Mouse (Mus musculus): Measurements from ENCODE around the gene Emc1.
A peak's percentile ranks its signal among the peaks of the same experiment; 100 is the strongest.
"Not testable (repeated sequence)": the region's sequence is repeated elsewhere in the genome, so short reads cannot be mapped to it uniquely, and the experiment has no call there.

Gene Emc1

DNA sequence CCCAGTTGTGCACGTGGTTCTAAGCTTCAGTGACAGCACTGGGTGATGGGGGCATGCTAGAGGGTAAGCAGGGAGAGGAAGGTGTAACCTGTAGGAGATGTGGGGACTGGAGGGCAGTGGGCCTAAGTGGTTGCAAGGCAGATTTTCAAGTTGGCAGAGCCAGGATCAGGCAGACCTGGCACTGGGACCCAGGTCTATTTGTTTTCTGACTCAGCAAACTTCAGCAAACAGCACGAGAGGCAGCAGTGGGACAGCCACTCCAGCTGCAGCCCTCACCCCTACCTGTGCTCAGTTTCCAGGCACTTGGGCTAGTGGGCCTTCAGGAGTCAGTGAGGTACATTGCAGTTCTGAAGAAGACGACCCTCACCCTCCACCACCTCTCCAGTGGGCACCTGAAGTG, 4.8 kb downstream of the Emc1 start:
- no peak for DNase-seq (ENCODE audit: low spot score in 2 of 2)

DNA sequence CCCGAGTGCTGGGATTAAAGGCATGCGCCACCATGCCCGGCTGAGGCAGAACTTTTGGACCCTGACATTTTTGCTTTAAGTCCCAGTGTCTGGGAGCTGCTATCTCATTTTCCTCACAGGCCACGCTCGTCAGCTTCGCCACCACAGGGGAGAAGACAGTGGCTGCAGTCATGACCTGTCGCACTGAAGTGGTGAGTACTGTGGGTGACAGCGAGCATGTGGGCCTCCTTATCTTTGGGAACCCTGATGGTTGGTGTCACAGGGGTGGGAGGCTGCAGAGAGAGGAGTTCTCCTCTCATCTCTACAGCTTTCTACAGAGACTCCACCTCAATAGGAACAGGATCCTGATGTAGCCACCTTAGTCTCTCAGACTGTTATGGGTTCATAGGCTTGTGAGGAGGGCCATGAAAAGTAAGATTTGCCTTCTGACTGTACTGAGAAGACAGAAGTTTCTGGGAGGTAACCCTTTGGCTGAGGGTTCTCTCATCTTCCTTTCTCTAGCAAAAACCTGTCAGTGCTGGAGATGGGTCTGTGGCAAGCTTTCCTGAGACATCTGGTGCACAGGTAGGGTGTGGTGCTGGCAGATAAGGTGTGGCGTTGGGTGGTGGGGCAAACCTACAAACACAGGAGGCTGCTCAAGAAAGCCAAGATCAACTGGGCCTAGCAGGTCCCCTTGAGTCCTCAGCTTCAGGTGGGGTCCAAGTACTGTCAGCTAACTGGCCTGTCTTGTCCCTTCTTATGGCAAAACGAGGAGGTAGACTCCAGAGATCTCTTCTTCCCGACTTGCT, 8.6 kb downstream of the Emc1 start:
- no peak for DNase-seq (ENCODE audit: low spot score in 2 of 2)

DNA sequence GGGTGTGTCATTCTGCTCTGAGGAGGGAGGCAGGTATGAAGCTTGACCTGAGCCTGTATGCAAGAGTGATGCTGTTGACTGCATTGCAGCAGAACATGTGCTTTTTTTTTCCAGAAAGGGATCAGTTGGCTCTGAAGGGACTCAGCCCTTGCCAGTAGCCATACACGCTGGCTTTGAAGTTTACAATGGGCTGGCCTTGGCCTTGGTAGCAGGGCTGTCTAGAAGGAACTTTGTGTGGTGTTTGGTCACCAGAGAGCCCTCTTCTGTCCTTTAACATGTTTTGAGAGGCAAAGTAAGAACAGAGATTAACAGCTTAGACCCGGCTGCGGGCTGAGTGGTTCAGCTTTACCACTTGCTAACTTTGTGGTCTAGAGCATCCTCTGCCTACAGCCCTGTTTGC, 14.9 kb downstream of the Emc1 start:
- DNase-seq (ENCODE audit: low spot score in 2 of 2), result no peak

DNA sequence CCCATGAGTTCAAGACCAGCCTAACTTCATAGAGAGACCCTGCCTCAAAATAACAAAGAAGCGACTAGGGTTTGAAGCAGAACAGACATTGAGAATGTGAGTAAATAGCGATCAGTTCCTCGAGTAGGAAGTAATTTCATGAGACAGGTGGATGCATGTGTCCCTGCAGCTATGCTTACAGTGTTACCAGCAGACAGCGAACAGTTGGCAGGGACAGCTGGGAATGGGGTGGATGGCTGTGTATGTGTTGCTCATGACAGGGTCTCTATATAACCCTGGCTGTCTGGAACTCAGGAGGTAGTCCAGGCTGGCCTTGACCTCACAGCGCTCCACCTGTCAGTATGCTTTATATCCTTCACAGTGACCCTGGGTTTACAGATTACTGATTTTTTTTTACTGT, 15.7 kb downstream of the Emc1 start:
- no peak for DNase-seq (ENCODE audit: low spot score in 2 of 2)

DNA sequence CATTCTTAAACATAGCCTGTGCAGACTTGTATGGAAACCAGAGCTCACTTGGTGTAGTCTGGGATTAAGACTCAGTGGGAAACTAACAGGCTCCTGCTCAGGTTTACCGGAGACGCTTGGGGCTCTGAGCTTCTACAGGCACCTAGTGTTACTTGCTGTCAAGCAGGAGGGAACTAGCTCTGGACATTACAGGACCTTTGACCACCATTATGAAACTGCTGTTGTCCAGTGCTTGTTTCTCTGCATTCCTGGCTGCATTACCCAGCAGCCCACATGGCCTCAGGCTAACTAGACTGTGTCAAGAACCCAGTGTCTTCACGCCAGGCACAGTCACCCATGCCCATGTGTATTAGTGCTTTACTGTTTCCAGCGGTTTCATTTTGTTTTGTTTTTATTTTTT, 20.7 kb downstream of the Emc1 start:
- DNase-seq (ENCODE audit: low spot score in 2 of 2), result no peak

DNA sequence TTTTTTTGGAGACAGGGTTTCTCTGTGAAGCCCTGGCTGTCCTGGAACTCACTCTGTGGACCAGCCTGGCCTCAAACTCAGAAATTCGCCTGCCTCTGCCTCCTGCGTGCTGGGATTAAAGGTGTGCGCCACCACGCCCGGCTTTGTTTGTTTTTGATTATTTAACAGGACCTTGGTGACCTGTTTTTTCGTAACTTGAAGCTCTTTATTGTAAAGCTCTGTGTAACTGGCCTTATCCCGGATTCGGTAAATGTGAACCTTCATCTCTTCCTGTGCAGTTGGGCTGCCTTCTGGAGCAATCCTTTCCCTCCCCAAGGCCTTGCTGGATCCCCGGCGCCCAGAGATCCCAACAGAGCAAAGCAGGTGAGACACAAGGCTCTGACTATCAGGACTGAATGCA, 21.1 kb downstream of the Emc1 start:
- DNase-seq (ENCODE audit: low spot score in 2 of 2), result no peak

DNA sequence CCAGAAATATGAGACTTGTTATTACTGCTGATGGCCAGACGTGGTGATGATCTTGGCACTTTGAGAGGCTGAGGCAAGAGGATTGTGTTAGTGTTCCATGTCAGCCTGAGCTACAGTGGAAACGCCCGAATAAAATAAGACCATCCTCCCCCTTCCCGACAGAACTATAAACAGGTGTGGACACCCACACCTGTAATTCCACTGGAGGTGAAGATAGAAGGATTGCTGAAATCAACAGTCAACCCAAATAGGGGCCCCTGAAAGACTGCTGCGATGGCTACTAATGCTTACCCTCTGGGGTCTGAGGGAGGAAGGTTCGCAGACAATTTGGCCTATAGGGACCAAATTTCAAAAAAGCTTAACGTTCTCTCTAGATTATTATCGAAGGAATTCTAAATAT, 27.3 kb downstream of the Emc1 start:
- DNase-seq (ENCODE audit: low spot score in 2 of 2), result no peak

DNA sequence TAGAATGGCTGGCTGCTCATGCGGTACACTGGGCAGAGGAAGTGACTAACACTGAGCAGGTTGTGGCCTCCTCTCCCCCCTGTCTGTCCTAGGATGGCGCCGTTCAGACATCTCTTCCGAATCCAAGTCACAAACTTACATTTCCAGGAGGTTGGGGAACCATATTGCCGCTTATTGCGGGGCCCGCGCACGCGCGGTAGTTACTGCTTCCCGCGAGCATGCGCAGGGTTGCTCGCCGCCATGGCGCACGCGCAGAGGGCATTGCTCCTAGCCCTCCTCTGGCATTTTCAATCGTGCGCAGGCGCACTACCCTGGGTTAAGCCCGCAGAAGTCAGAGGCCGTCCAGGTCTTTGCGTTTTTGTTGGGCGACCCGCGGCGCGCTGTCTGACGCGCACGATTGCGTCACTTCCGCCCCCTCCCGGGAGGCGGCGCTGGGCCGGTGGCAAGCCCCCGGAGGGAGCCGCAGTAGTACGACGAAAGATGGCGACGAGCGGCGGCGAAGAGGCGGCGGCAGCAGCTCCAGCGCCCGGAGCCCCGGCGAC, 27.9 kb downstream of the Emc1 start:
- DNase-seq (ENCODE audit: low spot score in 2 of 2), result peak; percentile 100

DNA sequence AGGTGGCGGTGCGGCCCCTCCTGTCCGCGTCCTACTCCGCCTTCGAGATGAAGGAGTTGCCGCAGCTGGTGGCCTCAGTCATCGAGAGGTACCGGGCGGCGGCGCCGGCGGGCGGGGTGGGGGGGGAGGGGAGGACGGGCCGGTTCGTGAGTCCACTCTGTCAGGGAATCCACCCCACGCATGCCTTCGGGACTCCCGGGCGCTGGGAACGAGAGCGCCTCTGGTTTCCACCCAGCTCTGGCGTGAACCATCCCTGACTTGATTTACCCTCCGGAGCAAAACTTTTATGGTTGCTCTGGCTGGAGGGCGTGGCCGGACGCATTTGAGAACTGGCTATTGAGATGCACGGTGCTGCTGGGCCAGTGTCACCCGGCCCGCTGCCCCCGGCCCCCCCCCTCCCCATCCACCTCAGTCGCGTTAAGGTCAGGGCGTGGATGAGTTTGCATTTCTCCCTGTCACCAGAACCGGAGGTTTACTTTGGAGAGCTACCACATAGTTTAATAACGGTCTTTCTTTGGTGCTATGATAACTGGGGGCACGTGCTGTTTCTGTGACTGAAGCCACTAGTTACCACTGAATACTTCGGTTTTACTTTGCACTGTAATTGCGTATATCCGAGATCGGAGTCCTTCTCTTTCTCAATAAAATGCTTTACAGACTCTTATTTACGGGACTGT, 28.5 kb downstream of the Emc1 start:
- DNase-seq (ENCODE audit: low spot score in 2 of 2), result no peak

DNA sequence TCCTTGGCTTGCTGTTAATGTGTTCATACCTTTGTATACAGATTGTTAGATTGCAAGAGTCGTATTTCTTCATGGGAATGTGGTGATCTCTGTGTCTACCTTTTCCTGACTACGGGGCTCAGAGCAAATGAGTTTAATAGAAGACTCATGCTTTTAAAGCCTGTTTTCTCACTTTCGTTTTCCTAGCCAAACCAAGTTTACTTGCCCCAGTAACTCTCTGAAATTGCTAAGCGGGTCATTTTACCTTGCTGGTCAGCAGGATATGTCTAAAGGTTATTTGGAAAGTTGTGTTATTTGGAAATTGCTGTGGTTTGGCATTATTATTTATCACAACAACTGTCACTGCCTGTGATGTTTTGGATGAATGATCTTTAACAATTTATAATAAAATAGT, 29.1 kb downstream of the Emc1 start:
- DNase-seq (ENCODE audit: low spot score in 2 of 2), result no peak

DNA sequence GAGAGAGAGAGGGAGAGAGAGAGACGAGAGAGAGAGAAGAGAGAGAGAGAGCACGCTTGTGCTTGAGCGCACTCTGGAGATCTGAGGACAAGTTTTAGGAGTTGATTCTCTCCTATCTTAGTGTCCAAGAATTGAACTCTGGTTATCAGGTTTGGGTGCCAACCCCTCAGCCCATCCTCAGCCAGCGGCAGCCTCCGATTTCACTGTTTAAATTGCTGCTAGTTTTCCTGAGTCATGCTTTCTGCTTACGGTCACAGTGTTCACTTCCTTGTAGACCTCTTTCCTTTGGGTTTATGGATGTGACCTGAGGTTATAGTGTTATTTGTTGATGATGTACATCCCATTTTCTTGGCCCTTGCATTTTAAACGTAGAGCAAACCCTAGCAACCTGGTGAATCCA, 29.8 kb downstream of the Emc1 start:
- no peak for DNase-seq (ENCODE audit: low spot score in 2 of 2)

DNA sequence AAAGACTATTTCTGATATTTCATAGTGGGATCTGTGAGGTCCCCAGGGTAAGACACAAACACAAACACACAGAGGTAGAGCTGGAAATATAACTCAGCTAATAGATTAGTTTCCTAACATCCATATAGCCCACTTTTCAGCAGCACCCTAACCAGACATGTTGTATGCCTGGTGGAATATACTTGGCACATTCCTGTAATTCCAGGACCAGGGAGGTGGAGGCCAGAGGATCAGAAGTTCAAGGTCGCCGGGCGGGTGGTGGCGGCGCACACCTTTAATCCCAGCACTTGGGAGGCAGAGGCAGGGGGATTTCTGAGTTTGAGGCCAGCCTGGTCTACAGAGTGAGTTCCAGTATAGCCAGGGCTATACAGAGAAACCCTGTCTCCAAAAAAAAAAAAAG, 33.5 kb downstream of the Emc1 start:
- DNase-seq (ENCODE audit: low spot score in 2 of 2), result not testable (repeated sequence)

DNA sequence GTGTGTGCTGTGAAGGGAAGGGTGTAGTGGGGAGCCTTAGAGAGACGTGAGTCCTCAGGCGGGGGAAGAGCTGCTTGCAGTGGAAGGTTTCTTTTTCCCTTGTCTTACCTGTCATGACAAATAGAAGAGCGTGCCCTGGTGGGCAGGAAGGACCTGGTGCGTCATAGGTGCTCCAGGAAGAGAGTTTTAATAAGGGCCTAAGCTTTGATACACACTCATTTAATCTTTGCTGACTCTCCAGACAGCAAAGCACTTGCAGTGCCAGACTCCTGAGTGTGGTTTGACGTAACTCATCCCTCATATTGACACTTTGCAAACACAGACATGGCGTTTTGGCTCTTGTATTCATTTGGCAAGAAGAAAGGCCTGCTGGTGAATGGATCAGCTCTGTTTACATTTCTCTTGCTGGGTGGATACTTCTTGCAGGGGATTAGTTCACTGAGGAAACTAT, 34.5 kb downstream of the Emc1 start:
- DNase-seq (ENCODE audit: low spot score in 2 of 2), result peak; percentile 22 to 38

DNA sequence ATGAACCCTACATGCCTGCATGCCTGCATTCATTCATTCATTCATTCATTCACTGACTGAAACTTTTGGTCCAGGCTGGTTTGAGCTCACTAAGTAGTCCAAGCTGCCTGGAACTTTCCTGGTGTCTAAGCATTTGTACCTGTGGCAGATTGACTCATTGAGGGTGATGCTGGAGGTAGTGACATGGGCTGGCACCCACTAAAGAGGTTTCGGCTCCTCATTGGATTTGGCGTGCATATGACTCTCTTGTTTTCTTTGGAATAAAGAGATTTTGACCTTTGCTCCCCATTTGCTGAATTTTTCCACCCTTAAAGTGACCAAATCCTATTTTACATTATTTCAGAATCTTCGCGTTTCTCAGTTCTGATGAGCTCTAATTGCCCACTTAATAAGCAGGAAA, 37.2 kb downstream of the Emc1 start:
- no peak for DNase-seq (ENCODE audit: low spot score in 2 of 2)

DNA sequence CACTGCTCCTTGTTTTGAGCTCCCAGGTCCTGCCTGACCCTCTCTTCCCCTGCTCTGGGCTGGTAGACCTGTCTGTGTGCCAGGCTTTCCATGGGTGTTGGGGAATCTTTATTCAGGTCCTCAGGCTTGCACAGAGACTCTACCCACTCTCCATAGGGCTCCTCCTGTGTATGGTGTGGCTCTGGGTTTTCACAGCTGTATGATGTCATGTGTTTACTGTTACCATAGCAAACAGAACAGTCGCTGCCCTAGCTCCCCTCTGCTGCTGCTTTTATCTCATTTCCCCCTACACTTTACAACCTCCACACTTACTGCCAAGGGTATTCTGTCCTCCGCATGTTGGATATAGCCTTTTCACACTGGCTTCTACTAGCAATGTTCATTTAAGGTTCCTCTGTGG, 43.0 kb downstream of the Emc1 start:
- no peak for DNase-seq (ENCODE audit: low spot score in 2 of 2)

DNA sequence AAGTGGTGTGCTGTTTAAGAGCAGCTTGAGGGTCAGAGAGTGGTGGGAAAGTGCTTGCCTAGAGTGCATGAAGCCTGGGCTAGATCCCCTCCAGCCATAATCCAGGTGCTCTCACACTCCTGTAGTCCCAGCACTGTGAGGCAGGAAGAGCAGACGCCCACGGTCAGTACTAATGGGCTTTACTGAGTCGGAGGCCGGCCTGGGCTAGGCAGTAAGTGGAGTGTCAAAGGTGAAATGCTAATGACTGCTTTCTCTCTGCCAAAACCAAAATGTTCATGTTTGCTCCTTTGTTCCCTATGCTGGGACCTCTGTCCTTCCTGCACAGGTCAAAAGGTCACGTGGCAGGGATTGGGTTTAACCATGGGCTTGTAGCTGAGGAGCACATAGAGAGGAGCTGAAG, 48.1 kb downstream of the Emc1 start:
- no peak for DNase-seq (ENCODE audit: low spot score in 2 of 2)

DNA sequence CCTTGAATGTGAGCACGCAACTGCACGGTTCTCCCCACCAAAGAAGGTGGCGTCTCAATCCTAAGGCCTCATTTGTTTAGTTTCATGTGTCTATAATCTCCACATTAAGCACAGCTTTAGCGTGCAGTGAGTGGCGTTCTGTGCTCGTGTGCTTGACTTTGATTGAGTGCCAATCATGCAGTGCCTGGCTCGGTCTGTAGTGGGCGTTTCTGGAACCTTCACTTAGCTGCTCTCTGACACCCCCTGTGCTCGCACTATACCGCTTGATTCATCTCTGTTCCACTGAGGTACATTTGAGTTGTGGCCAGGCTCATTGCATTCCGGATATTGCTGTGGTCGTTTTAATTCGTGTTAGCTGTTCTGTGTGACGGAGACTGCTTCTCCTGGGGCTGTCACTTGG, 50.8 kb downstream of the Emc1 start:
- no peak for DNase-seq (ENCODE audit: low spot score in 2 of 2)

DNA sequence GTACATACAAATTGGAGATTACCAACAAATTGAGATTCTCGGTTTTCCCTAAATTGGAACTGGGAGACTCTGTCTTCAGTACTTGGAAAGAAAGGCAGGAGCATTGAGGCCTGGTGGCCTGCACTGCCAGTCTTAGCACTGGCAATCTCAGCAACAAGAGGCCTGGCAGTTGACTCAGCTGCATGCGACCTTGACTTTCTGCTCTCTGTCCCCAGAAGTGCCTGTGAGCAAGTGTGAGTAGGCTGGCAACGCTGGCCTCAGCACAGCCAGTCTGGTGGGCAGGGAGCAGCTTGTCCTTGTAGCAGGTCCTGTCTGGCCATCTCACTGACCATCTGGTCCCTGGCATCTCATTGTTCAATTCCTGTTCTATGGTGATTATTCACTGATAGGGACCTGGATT, 59.0 kb downstream of the Emc1 start:
- DNase-seq (ENCODE audit: low spot score in 2 of 2), result peak; percentile 31 to 37

DNA sequence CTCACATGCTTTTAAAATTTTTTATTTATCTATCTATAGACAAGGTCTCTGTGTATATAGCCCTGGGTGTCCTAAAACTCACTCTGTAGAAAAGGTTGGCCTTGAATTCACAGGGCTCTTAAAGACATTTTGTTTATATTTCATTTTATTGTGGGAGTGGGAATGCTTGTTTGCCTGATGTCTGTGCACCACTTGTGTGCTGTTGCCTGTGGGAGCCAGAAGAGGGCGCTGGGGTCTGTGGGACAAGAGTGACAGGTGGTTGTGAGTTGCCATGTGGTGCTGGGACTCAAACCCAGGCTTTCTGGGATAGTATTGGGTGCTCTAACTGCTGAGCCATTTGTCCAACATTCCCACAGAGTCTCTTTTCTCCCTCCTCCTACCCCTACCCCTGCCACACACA, 65.5 kb downstream of the Emc1 start:
- no peak for DNase-seq (ENCODE audit: low spot score in 2 of 2)

DNA sequence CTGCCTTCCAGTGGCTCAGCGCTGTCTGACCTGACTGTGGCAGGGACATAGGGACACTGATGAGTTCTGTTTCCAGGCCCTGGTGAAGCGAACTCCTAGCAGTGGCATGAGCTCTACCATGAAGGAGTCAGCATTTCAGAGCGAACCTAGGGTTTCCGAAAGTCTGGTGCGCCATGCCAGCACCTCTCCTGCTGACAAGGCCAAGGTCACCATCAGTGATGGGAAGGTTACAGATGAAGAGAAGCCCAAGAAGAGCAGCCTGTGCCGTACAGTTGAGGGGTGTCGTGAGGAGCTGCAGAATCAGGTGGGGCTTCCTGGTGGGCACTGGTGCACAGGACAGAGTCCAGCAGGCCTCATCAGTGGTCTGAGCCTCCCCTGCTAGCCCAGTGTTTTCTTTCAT, 69.2 kb downstream of the Emc1 start:
- DNase-seq (ENCODE audit: low spot score in 2 of 2), result no peak

DNA sequence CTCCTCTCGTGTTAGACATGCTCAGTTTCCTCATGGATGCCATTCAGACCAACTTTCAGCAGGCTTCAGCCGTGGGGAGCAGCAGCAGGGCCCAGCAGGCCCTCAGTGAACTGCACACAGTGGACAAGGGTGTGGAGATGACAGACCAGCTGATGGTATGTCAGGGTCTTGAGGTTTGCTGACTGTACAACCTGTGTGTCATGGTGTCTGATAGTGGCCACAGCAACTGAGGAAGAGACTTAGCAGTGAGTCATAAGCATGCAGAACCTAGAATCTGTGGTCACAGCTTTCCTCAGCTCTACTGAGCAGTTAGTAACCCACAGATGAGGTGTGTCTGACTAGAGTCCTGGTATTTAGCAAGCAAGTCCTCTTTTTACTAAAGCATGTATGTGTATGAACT, 70.0 kb downstream of the Emc1 start:
- DNase-seq (ENCODE audit: low spot score in 2 of 2), result no peak

DNA sequence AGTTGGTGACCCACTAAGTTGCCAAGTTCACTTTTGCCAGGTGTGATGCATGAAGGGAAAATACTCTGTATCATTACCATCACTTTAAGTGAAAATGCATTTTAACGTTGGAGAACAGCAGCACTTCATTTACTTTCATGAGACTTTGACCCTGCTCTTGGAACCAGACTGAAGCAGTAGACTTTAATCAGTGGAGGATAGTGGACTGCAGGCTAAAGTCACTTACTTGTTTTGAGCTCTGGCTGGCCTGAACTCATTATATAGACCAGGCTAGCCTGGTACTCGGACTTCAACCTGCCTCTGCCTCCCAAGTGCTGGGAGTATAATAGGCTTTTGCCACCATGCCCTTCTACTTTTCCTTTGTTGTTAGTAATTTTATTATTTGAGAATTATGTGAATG, 70.9 kb downstream of the Emc1 start:
- no peak for DNase-seq (ENCODE audit: low spot score in 2 of 2)

All from heart, adult 9 months (tissue).